Mouse (Mus musculus) stomach, postnatal 0 days (tissue): ENCODE data around the gene Mpc1.
A peak's percentile ranks its signal among the peaks of the same experiment; 100 is the strongest.

Source experiments
- CTCF ChIP-seq: IDR thresholded peaks from 2 replicates; pipeline ENCODE4 v1.5.1; 2016; ENCODE audit warnings: antibody characterized with exemption, low read depth, mild to moderate bottlenecking, moderate library complexity
- EP300 ChIP-seq: optimal IDR thresholded peaks from 2 replicates; pipeline ENCODE3; 2016; ENCODE audit warnings: antibody characterized with exemption

DNA sequence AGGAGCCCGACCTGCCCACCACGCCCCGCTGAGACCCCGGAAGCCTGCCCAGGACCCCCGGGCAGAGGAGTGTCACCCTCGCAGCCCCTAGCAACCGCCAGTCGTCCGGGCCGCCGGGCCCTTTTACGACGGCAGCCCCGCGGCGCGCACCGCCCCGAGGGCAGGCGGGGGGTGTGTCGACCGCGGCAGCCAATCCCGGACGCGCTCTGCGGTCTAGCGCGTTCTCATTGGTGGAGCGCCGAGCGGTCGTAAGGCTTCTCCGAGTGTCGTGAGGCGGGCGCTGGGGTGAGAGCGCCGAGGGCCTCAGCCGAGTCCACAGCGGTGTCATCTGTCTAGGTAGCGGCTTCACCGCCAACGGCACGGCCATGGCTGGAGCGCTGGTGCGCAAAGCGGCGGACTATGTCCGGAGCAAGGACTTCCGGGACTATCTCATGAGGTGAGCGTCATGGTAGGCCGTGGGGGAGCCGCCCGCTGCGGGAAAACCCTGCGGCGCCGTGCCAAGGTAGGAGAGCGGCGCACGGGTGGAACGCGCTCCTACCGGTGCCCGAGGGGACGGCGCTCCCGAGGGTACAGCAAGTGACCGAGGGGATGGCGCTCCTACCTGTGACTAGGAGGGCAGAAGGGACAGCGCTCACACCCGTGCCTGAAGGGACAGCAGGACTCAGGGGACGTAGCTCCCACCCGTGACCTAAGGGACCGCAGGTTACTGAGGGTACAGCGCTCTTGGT lies 986 bp downstream of the Mpc1 start:
- TF ChIP-seq EP300 = no peak
- peak; percentile 49 for TF ChIP-seq CTCF
